Mouse (Mus musculus) c-Kit-positive CD71-negative TER-119-negative erythroid progenitor cells, embryonic 14.5 days (primary cell): ENCODE results near the gene Cecr2.
"Not testable (repeated sequence)": the region's sequence is repeated elsewhere in the genome, so short reads cannot be mapped to it uniquely, and the experiment has no call there.

Experiments used
- DNase-seq: peaks from one replicate; pipeline ENCODE4 v3.0.0-alpha.2; 2013; ENCODE audit warnings: low read depth

The Cecr2 gene

DNA sequence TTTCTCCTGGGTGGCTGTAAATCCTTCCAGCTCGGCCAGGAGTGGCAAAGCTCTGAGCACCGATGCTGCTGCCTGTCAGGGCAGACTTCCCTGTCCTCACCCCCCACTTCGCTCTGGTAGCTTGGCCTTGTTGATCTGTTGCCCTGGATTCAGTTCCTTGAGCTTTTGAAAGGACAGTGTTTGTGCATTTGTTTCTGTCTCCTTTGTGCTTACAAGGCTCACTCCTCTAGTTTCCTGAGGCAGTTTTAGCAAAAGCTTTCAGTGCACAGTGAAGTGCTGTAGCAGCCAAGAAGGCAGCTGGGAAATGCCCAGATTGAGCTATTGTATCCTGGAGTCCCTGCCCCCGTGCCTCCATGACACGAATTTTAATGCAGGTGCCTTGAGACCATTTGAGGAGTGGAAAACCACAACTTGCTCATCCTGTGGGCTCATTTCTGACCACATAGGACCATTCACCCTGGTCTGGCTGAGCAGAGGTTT is 107.0 kb downstream of the Cecr2 start, which contains the start of gene Slc25a18:
Gene Slc25a18, plus strand, starts transcription at position 430 of the 480 bp plus-strand sequence.
- DNase-seq = no peak

- no peak for DNase-seq
These were observed 107.6 kb downstream of the Cecr2 start for GRCm38 (mm10) chr6:120773763-120774162.

- DNase-seq = no peak
These were observed 110.1 kb downstream of the Cecr2 start for GRCm38 (mm10) chr6:120776286-120776685.

DNA sequence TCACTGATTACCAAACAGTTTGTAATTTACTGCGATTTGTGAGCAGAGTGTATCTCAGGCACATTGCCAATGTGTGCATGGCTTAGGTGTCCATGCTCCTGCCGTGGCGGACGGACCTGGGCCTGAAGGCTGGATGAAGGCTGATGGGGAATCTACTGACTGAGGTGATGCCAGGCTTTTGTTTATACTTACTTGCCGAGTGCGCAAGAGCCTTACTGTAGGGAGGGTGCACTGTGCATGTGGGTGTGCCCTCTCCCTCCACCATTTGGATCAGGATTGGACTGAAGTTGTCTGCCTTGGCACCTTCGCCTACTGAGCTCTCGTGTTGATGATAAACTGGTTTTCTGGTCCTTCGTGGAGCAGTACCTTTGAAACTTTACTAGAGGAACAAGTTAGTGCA is 111.4 kb downstream of the Cecr2 start:
- no peak for DNase-seq

DNA sequence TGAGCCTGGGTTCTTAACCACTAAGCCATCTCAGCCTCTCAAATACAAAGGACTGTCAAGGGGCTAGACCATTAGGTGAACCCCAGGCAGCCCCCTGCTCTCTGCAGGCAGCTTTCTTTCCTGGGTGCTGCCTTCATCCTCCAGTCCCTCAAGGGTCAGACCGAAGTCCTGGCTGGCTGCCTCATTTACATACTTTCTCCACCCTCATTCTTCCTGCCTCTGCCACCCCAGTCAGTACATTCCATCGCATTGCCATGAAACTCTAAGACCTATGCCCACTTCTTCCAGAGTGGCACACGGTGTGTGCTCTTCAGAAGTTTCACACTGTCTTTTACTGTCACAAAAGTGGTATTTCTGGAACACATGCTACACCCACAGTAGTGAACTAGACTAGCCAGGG is 112.1 kb downstream of the Cecr2 start:
- DNase-seq = no peak

- no peak for DNase-seq
These were observed 116.8 kb downstream of the Cecr2 start for GRCm38 (mm10) chr6:120782948-120783347.

- no peak for DNase-seq
These were observed 118.2 kb downstream of the Cecr2 start for GRCm38 (mm10) chr6:120784351-120784750.

DNA sequence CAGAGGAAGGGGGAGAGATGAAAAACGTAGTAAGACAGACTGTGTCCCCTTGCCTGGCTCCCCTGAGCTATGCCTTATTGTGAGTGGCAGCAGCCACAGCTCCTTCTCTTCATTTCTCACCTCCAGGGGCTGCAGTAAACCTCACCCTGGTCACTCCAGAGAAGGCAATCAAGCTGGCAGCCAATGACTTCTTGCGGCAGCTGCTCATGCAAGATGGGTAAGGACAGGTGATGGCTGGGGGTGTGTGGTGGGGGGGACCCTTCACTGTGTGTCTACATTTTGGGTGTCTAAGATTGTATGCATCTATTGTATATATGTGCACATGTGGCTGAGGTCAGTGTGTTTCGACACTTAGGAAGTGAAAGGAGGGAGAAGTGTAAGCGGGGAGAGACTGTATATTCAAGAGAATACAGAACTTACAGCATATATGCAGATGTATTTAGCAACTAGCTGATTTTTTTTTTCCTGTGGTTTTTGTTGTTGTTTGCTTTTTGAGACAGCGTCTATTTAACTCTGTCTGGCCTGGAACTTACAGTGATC is 122.0 kb downstream of the Cecr2 start:
- DNase-seq = no peak

DNA sequence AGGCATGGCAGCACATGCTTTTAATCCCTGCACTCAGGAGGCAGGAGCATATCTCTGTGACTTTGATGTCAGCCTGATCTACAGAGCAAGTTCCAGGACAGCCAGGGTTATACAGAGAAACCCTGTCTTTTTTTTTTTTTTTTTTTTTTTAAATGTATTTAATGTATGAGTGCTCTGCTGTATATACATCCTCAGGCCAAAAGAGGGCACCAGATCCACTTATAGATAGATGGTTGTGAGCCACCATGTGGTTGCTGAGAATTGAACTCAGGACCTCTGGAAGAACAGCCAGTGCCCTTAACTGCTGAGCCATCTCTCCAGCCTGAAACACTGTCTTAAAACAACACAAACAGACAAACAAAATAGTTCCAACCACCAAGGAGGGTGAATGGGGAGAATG is 122.7 kb downstream of the Cecr2 start:
- DNase-seq = peak; percentile 30

DNA sequence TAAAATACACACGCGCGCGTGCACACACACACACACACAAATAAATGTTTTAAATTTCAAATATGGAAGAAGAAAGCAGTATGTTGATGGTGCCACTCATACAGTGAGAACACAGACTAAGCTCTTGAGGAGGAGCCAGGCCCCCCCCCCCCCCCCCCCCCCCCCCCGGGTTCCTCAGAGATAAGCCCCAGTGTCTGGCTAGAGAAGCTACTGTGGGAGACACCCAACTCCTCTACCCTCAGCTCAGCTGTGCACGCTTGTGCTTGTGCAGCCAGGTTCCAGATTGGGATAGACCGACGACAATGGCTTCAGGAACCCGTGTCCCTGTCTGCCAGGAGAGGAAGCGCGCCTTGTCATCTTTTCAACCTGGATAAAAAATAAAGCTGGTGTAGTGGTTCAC is 124.0 kb downstream of the Cecr2 start:
- DNase-seq = no peak

- DNase-seq = no peak
These were observed 124.5 kb downstream of the Cecr2 start for GRCm38 (mm10) chr6:120790717-120791116.

DNA sequence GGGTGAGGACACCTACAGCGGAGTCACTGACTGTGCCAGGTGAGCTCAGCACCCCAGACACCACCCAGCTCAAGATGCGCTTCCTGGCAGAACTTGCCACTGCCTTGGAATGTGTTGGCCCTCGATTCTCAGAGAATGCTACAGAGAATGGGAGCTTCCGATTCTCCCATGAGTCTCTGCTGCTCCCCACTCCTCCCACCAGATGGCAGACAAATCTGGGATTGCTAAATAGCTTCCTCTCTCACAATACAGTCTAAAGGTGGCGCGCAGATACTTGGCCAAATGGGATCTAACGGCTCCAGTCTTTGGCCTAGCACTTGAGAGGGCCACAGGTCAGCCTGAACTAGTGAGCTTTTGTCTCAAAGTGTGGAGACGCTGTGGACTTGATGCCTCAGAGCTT is 126.8 kb downstream of the Cecr2 start:
- no peak for DNase-seq

DNA sequence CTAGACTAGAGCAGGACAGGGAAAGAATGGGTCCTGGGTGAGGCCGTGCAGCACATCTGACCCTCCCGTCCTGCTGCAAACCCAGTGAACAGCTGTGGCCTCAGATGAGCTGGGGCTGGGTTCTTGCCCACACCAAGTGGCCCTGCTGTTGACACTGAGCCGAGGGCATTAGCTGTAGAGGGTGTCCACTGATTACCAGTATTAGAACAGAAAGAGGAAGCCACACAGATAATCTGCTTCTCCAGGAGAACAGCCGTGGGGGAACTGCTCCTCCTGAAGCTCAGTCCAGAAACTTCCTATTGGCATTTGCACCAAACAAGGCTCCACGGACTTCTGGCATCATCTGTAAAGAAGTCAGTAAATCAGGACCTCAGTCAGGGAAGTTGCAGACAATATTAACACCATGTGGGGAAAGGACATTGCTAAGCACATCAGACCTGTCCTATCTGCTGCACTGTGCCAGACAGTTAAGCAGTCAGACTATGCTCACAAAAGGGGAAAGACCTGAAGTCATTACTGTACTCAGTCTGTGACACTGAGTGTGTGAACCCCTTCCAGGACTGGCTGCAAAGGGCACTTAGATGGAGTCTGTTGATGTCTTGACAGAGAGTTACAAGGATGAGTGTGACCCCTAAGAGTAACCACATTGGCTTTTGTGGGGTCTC is 129.4 kb downstream of the Cecr2 start:
- no peak for DNase-seq

DNA sequence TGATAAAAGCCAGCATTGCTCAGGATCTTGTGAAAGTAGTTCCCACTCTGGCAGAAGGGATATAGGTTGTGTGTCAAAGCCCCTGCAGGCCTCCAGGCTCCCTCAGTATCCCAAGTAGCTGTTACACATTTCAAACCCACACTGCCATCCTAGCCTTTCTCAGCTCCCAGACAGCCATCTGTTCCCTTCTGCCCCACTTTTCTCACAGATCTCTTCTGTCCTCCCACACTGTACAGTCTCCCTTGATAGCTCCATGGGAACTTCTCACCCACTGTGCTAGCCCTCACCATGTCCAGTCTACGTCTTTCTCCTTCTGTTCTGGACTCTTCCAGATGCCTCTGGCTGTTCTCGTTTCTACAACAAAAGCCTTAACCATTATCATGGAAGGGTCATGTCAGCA is 129.9 kb downstream of the Cecr2 start:
- no peak for DNase-seq

DNA sequence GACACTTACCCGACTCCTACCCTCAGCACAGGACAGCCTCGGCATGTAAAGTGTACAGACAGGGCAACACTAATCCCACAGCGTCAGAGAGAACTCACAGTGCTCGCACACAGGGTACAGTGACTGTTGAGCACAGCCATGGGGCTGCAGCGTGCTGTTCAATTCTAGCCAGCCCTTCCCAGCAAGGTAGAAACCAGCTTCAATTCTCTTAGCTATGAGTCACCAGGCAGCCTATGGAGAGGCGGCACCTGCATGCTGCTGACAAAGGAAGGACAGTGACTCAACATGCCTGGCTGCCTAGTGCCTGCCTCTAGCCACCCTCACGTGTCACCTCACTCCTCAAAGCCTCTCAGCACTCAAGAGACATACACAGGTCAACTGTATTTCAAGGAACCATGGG is 131.8 kb downstream of the Cecr2 start:
- DNase-seq = no peak

DNA sequence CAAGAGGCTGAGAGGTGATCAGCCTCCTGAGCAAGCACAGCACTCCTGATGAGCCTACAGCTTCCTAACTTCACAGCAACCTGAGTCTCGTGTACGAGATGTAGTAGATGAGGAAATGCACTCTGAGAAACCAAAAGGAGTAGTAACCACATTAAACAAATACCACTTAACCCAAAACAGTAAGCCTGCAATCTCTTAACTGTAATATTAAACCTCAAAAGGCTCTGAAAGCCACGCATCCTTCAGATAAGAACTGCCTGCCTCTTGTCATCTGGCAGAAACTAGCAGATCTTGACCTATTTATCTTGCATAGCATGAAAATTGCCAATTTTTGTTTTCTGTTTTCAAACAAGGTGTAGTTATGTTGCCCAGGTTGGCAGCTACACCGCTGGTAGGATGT is 132.7 kb downstream of the Cecr2 start:
- no peak for DNase-seq

GRCm38 (mm10) chr6:120799581-120800041 is 133.4 kb downstream of the Cecr2 start:
- no peak for DNase-seq

DNA sequence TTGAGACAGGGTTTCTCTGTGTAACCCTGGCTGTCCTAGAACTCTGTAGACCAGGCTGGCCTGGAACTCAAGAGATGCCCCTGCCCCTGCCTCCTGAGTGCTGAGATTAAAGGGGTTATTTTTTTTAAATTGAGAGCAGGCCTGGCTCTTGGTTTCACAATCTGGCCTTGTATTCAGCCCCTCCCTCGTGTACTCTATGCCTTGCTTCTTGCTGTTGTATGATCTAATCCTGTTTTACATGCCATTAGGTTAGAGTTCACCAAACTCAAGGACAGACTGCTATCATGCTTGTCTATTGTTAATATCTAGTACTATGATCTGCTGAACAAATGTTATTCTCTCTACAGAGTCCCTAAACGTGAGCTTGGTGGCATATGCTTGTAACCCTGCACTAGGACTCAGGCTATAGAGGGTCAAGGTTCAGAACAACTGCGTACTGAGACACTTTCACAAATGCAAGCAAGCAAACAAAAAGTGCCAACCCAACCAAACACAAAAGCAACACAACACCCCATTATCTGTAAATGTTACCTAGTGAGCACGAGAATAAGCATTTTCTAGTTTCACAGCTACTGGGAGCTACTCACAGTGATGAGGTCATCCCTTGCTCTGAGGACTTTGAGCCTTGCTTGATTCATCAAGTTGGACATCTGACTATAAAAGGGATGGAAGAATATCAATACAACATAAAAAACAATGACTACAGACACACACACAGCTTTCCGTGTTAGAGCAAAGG is 141.0 kb downstream of the Cecr2 start:
- DNase-seq = no peak

GRCm38 (mm10) chr6:120807738-120808081 is 141.5 kb downstream of the Cecr2 start:
- no peak for DNase-seq

GRCm38 (mm10) chr6:120811999-120812398 is 145.8 kb downstream of the Cecr2 start:
- DNase-seq = not testable (repeated sequence)

DNA sequence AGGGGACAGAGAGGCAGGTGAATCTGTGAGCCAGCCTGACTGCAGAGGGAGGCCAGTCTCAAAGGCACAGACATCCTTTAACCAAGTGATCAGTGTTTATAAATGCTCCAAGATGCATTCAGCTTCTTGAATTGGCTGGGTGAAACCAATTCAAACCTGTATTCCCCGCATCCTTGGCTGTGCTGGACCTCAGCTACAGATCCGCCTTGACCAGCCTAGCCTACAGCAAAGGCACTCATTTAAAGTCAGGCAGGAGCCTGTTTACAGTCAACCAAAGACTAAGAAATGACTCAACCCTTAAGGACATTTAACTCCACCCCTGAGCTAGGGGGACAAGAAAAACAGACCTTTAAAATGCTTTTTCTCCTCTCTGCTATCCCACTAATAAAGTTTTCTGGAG is 153.1 kb downstream of the Cecr2 start:
- DNase-seq = no peak

- no peak for DNase-seq
These were observed 154.0 kb downstream of the Cecr2 start for GRCm38 (mm10) chr6:120820144-120820543.
